ENCODE assay signal across 18 mouse cellular contexts in genomic region chr12:12594567-12594966, GRCm38 (mm10).
"Had no signal": no experiment of that assay in that cellular context is flagged by ENCODE, and none has a peak within 500 bp of the region (broad histone marks: within the 10 kb centered on the region; RNA-seq: fewer than 3 reads in every experiment).

No protein-coding gene starts in this region.

- H3K27ac ChIP-seq: midbrain, embryonic 10.5 days; midbrain, embryonic 12.5 days; neural tube, embryonic 13.5 days; neural tube, embryonic 15.5 days had no signal

- H3K9me3 ChIP-seq: midbrain, embryonic 10.5 days; midbrain, embryonic 12.5 days; neural tube, embryonic 13.5 days; neural tube, embryonic 15.5 days had no signal

- ATAC-seq: midbrain, embryonic 16.5 days had no signal

- H3K36me3 ChIP-seq: midbrain, embryonic 10.5 days; midbrain, embryonic 12.5 days; neural tube, embryonic 13.5 days; neural tube, embryonic 15.5 days had no signal

- H3K4me3 ChIP-seq: midbrain, embryonic 10.5 days; midbrain, embryonic 12.5 days; myocyte; neural tube, embryonic 13.5 days; neural tube, embryonic 15.5 days had no signal

- H3K27me3 ChIP-seq: midbrain, embryonic 12.5 days; neural tube, embryonic 13.5 days; neural tube, embryonic 15.5 days had no signal

- DNase-seq: lung, embryonic 14.5 days; lung, postnatal 10 days; lung, postnatal 4 days; midbrain, embryonic 14.5 days; retina, postnatal 1 day; right cerebral cortex, adult 18-20 months; right cerebral cortex, postnatal 25 days; right cerebral cortex, postnatal 4 days; spleen, adult 18-20 months; thymus, adult 18-20 months; thymus, postnatal 14 days; thymus, postnatal 36 days had no signal

- H3K4me2 ChIP-seq: lung, embryonic 14.5 days; midbrain, embryonic 12.5 days; neural tube, embryonic 13.5 days; neural tube, embryonic 15.5 days had no signal

- H3K9ac ChIP-seq: lung, embryonic 14.5 days; midbrain, embryonic 12.5 days; neural tube, embryonic 13.5 days; neural tube, embryonic 15.5 days had no signal
